Comparison of ENCODE assay signal across 17 mouse cellular contexts in the genomic region with DNA sequence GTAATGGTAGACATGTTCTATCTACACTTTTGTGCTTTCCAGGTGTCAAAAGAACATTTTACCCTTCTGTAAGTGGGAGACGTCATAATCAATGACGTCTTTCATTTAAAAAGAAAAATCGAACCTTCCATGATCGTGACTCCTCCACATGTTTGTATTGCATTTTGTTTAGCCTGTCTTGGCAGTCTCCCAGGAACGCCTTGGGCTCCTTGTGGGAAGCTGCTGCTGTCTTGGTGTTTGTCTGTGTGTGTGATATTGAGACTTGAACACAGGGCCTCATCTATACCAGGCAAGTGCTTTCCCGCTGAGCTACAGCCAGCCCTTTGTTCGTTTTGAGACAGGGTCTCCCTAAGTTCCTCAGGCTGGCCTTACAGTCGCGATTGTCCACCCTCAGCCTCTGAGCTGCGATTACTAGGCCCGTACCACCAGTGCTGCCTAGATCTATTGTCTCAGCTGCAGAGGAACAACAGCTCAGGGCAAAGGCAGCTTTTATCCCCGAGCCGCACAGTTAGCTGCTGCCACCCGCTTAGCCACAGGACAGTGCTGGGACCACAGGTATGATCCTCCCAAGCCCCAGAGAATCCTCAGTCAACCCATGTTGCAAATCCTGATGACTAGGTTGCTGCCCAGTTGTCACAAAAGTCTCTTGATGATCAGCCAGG. TPM values are rescaled to one million over a fixed set of nuclear protein-coding genes. Genes with fewer than 3 reads are reported as not detected.
DNase-seq lines count a peak whose midpoint lies in the region; ATAC-seq and TF ChIP-seq lines count a peak whose summit lies in the region.
"Had no signal": no experiment of that assay in that cellular context is flagged by ENCODE, and none has a peak within 500 bp of the region (broad histone marks: within the 10 kb centered on the region; RNA-seq: fewer than 3 reads in every experiment).

No protein-coding gene starts in this region.

- no peak overlapping the region for H3K27ac ChIP-seq in kidney, embryonic 15.5 days
- H3K27ac ChIP-seq in stomach, embryonic 16.5 days (ENCODE audit: low read length): no peak overlapping the region
- H3K27ac ChIP-seq in stomach, postnatal 0 days (replicated peaks): no peak overlapping the region
- H3K27ac ChIP-seq: limb, embryonic 15.5 days; midbrain, embryonic 12.5 days; stomach, embryonic 15.5 days had no signal

- 81% methylated on average over 14 of the region's 14 CpGs for WGBS in kidney, embryonic 15.5 days
- WGBS in stomach, embryonic 16.5 days: 64% methylated on average over 14 of the region's 14 CpGs
- 64% methylated on average over 14 of the region's 14 CpGs for WGBS in stomach, postnatal 0 days

- ATAC-seq in cerebellum, adult (ENCODE audit: insufficient number of reproducible peaks, low FRiP score, low TSS enrichment): no peak
- no peak for ATAC-seq in kidney, embryonic 15.5 days (replicated peaks; ENCODE audit: low FRiP score)
- ATAC-seq in stomach, embryonic 16.5 days (ENCODE audit: insufficient read depth, low FRiP score): no peak
- ATAC-seq in stomach, postnatal 0 days (ENCODE audit: low FRiP score, low TSS enrichment): no peak

- intact Hi-C loops in heart, postnatal 14 days (cut with DNase I): no loop called here

- H3K4me1 ChIP-seq in kidney, embryonic 15.5 days: peaks cover 40% of the 10 kb centered on the region
- H3K4me1 ChIP-seq in stomach, embryonic 16.5 days (ENCODE audit: control insufficient read depth, insufficient read depth, low read length): peaks cover 31% of the 10 kb centered on the region
- peaks cover 3% of the 10 kb centered on the region for H3K4me1 ChIP-seq in stomach, postnatal 0 days (replicated peaks; ENCODE audit: control insufficient read depth, insufficient read depth)

- no peak overlapping the region for H3K4me3 ChIP-seq in kidney, embryonic 15.5 days (replicated peaks)
- H3K4me3 ChIP-seq in stomach, embryonic 16.5 days (replicated peaks; ENCODE audit: low read length): no peak overlapping the region
- H3K4me3 ChIP-seq in stomach, postnatal 0 days (ENCODE audit: low read depth, low read length): no peak overlapping the region
- H3K4me3 ChIP-seq: heart, embryonic 12.5 days; limb, embryonic 15.5 days; midbrain, embryonic 12.5 days; myocyte; stomach, embryonic 15.5 days had no signal

- no peak for TF ChIP-seq CTCF in stomach, postnatal 0 days (IDR thresholded peaks at IDR 0.05; ENCODE audit: low read depth)

- H3K9ac ChIP-seq in kidney, embryonic 15.5 days: 0 out of 2 replicates have a peak overlapping the region, but pooled peaks have one; percentile 4
- peak overlapping the region; percentile 19; the same call in 1 of the 2 replicates for H3K9ac ChIP-seq in stomach, embryonic 16.5 days (ENCODE audit: low read length)
- H3K9ac ChIP-seq in stomach, postnatal 0 days (ENCODE audit: low read length): no peak overlapping the region
- H3K9ac ChIP-seq: heart, embryonic 12.5 days; limb, embryonic 15.5 days; midbrain, embryonic 12.5 days; stomach, embryonic 15.5 days had no signal

- peaks cover 35% of the 10 kb centered on the region; the same call in 1 of the 2 replicates for H3K36me3 ChIP-seq in kidney, embryonic 15.5 days
- H3K36me3 ChIP-seq in stomach, embryonic 16.5 days (ENCODE audit: control insufficient read depth, insufficient read depth, low read length): no peaks in the 10 kb centered on the region
- H3K36me3 ChIP-seq in stomach, postnatal 0 days (ENCODE audit: control insufficient read depth, insufficient read depth, low read length): 0 out of 2 replicates have a peak, but pooled peaks cover 2% of the 10 kb centered on the region
- H3K36me3 ChIP-seq: midbrain, embryonic 12.5 days; stomach, embryonic 15.5 days had no signal

- H3K9me3 ChIP-seq in kidney, embryonic 15.5 days (replicated peaks): no peaks in the 10 kb centered on the region
- no peaks in the 10 kb centered on the region for H3K9me3 ChIP-seq in stomach, embryonic 16.5 days (replicated peaks; ENCODE audit: control insufficient read depth, low read length)
- H3K9me3 ChIP-seq in stomach, postnatal 0 days (ENCODE audit: control insufficient read depth, low read length): no peaks in the 10 kb centered on the region
- H3K9me3 ChIP-seq: heart, embryonic 12.5 days; limb, embryonic 15.5 days; midbrain, embryonic 12.5 days; stomach, embryonic 15.5 days had no signal

- no peaks in the 10 kb centered on the region for H3K27me3 ChIP-seq in kidney, embryonic 15.5 days
- no peaks in the 10 kb centered on the region for H3K27me3 ChIP-seq in stomach, embryonic 16.5 days (ENCODE audit: control insufficient read depth, insufficient read depth, low read length)
- no peaks in the 10 kb centered on the region for H3K27me3 ChIP-seq in stomach, postnatal 0 days (ENCODE audit: control insufficient read depth, insufficient read depth, low read length)
- H3K27me3 ChIP-seq: limb, embryonic 15.5 days; stomach, embryonic 15.5 days had no signal

- no peak overlapping the region for H3K4me2 ChIP-seq in kidney, embryonic 15.5 days
- H3K4me2 ChIP-seq in stomach, embryonic 16.5 days (ENCODE audit: low read depth, low read length): no peak overlapping the region
- no peak overlapping the region for H3K4me2 ChIP-seq in stomach, postnatal 0 days (replicated peaks; ENCODE audit: low read depth)
- H3K4me2 ChIP-seq: heart, embryonic 12.5 days; limb, embryonic 15.5 days; midbrain, embryonic 12.5 days; stomach, embryonic 15.5 days had no signal

- TF ChIP-seq EP300 in stomach, postnatal 0 days (optimal IDR thresholded peaks at IDR 0.05): no peak

- peak; percentile 43 for DNase-seq in cerebellum, adult 11 months
- no peak for DNase-seq in kidney, postnatal 10 days
- no peak for DNase-seq in stomach, postnatal 0 days (ENCODE audit: low spot score)
- DNase-seq in thymus, adult 18-20 months: no peak
- DNase-seq in heart, postnatal 14 days: no peak
- DNase-seq: heart, postnatal 4 days; retina, postnatal 1 day; spleen, adult 18-20 months; thymus, postnatal 4 days had no signal

RNA-seq across cellular contexts. Expression of a gene that starts 2.9 kb away (rescaled TPM):
- 49.4 and 56.2 TPM in 2 replicates for polyA plus RNA-seq in kidney, embryonic 15.5 days (2015; fragmentation: Nextera tagmentation; extraction: Ambion mirVana)
- 37.9 and 39.3 TPM in 2 replicates for polyA plus RNA-seq in stomach, embryonic 16.5 days (2015; fragmentation: Nextera tagmentation; extraction: Ambion mirVana)
- 29.8 and 39.0 TPM in 2 replicates for polyA plus RNA-seq in stomach, postnatal 0 days (2015; fragmentation: Nextera tagmentation; extraction: Ambion mirVana)
- total RNA-seq in heart, postnatal 14 days (2021): 100 to 1,000 TPM; 297 to 326 TPM

RNA-seq across cellular contexts. Expression of a gene that starts 28.6 kb away (rescaled TPM):
- polyA plus RNA-seq in kidney, embryonic 15.5 days (2015; fragmentation: Nextera tagmentation; extraction: Ambion mirVana): 16.9 and 21.2 TPM in 2 replicates
- 14.7 and 15.9 TPM in 2 replicates for polyA plus RNA-seq in stomach, embryonic 16.5 days (2015; fragmentation: Nextera tagmentation; extraction: Ambion mirVana)
- polyA plus RNA-seq in stomach, postnatal 0 days (2015; fragmentation: Nextera tagmentation; extraction: Ambion mirVana): 6.7 and 7.2 TPM in 2 replicates
- 1 to 10 TPM; 2.2 TPM for total RNA-seq in heart, postnatal 14 days (2021)

RNA-seq across cellular contexts. Expression of a gene that starts 38.3 kb away (rescaled TPM):
- 21.0 and 22.9 TPM in 2 replicates for polyA plus RNA-seq in kidney, embryonic 15.5 days (2015; fragmentation: Nextera tagmentation; extraction: Ambion mirVana)
- 19.4 and 19.9 TPM in 2 replicates for polyA plus RNA-seq in stomach, embryonic 16.5 days (2015; fragmentation: Nextera tagmentation; extraction: Ambion mirVana)
- 15.6 and 17.0 TPM in 2 replicates for polyA plus RNA-seq in stomach, postnatal 0 days (2015; fragmentation: Nextera tagmentation; extraction: Ambion mirVana)
- total RNA-seq in heart, postnatal 14 days (2021): 10 to 100 TPM; 13.5 to 15.6 TPM

RNA-seq across cellular contexts. Expression of a gene that starts 47.5 kb away (rescaled TPM):
- polyA plus RNA-seq in kidney, embryonic 15.5 days (2015; fragmentation: Nextera tagmentation; extraction: Ambion mirVana): 10.0 and 10.6 TPM in 2 replicates
- polyA plus RNA-seq in stomach, embryonic 16.5 days (2015; fragmentation: Nextera tagmentation; extraction: Ambion mirVana): 6.6 and 8.0 TPM in 2 replicates
- polyA plus RNA-seq in stomach, postnatal 0 days (2015; fragmentation: Nextera tagmentation; extraction: Ambion mirVana): 4.9 and 5.4 TPM in 2 replicates
- 10 to 100 TPM; 50.5 to 52.1 TPM for total RNA-seq in heart, postnatal 14 days (2021)
